Mouse (Mus musculus) yolk sac, embryonic 10.5 days (tissue): Measurements from ENCODE around the gene Dip2c.

Experiments used
- DNase-seq: peaks from one replicate; pipeline ENCODE4 v3.0.0-alpha.2; 2017; ENCODE audit warnings: low spot score

Gene Dip2c

DNA sequence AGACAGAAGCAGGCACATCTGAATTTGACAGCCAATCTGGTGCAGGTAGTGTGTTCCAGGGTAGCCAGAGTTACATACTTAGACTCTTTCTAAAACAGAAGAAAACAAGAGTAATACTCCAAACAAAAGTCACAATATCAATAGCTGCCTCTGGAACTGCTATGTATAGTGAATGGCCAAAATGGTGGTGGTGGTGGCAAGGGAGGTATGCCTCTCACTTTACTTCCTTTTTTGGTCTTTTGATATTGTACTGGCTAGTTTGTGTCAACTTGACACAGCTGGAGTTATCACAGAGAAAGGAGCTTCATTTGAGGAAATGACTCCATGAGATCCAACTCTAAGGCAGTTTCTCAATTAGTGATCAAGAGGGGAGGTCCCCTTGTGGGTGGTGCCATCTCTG, 148.1 kb downstream of the Dip2c start:
- no peak for DNase-seq

DNA sequence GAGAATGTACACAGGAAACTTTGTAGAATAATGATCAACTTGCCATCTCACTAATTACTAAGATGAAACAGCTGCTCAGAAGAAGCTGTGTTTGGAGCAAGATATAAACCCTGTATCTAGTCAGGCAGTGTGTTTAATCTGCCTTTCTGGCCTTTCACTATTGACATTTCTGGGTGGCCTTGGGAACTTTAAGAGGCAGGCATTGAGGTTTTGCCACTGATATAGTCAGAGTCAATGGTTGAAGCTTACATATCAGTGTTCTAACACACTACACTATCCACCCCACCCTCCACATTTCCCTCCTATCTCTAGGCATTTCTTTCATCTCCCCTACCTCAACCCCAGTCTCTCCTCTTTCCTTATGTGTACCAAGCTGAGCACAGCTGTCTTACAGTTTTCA, 149.9 kb downstream of the Dip2c start:
- no peak for DNase-seq

- no peak for DNase-seq
These were observed 150.5 kb downstream of the Dip2c start for GRCm38 (mm10) chr13:9426779-9427178.

GRCm38 (mm10) chr13:9429884-9430283, 153.6 kb downstream of the Dip2c start:
- no peak for DNase-seq

GRCm38 (mm10) chr13:9430724-9431123, 154.4 kb downstream of the Dip2c start:
- no peak for DNase-seq

GRCm38 (mm10) chr13:9431441-9431840, 155.1 kb downstream of the Dip2c start:
- no peak for DNase-seq

DNA sequence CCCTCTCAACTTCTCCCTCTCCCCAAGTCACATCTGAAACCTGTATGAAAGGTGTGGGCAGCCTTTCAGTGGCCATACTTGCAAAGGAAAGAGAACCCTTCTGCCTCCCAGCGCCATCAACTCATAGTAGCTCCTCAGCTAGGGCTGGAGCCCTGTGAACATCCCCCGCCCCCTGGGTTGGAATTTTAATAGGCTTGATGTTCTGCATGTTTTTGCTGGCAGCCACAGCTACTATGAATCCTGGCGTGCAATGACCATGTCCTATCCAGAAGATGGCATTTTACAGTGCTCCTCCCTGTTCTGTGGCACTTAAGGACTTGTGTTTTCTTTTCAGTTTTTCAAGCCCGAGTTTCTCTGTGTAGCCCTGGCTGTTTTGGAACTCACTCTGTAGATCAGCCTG, 166.7 kb downstream of the Dip2c start:
- DNase-seq, result no peak

GRCm38 (mm10) chr13:9445533-9446294, 169.4 kb downstream of the Dip2c start:
- no peak for DNase-seq

- no peak for DNase-seq
These were observed 170.3 kb downstream of the Dip2c start for GRCm38 (mm10) chr13:9446448-9447115.

GRCm38 (mm10) chr13:9450276-9450675, 173.9 kb downstream of the Dip2c start:
- no peak for DNase-seq

DNA sequence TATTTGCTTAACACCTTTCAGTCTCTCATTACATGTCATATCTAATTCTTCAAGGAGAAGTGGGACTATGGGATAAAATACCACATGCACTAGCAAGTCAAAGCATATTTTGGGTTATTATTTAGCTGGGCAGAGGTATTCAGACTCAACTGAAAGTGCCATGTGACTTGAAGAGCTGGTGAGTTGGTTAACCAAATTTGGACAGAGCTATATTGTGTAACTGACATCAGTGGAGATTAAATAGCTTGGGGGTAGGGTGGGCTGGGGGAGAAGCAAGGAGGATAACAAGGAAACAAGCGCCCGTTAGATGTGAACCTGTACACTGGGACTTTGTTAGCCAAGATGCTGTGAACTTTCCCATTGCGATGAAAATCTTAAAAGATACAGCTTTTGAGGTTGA, 175.6 kb downstream of the Dip2c start:
- DNase-seq, result no peak

- peak; percentile 41 for DNase-seq
These were observed 178.3 kb downstream of the Dip2c start for GRCm38 (mm10) chr13:9454426-9455177.

- no peak for DNase-seq
These were observed 179.7 kb downstream of the Dip2c start for GRCm38 (mm10) chr13:9455979-9456378.

GRCm38 (mm10) chr13:9457420-9458308, 181.3 kb downstream of the Dip2c start:
- no peak for DNase-seq

GRCm38 (mm10) chr13:9464457-9464856, 188.1 kb downstream of the Dip2c start:
- no peak for DNase-seq

DNA sequence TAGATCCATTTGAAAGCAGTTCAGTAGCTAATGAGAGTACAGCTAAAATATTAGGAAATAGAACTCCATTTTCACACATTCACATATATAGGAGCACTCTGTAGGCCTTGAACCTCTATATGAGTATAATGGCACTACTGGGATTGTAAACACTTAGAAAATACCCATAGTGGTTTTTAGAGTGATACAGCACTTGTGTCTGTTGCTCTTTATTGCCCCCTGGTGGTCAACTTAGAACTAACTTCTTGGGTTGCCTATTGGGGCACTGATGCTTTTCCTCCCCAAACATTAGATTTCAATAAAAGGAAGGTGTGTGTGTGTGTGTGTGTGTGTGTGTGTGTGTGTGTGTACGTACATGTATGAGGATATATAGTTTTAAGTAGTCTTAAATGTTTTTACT, 190.9 kb downstream of the Dip2c start:
- DNase-seq, result peak; percentile 22

GRCm38 (mm10) chr13:9473383-9473782, 197.1 kb downstream of the Dip2c start:
- no peak for DNase-seq

DNA sequence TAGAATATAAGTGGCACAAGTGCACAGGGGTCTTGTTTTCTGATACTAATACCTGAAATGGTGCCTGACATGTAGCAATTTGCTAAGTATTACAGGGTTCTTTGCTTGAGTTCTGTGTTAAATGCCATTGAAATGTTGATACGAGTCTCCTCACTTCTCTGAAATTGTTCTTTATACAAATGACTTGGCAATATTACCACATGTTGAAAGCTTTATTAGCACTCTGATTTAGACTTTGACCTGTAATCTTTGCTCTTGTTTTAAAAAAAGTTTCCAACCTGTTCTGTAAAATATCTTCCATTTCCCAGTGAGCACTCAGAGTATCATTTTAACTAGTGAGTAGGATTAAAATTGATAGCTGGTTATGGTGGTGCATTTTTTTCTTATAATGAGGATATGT, 205.4 kb downstream of the Dip2c start:
- no peak for DNase-seq

DNA sequence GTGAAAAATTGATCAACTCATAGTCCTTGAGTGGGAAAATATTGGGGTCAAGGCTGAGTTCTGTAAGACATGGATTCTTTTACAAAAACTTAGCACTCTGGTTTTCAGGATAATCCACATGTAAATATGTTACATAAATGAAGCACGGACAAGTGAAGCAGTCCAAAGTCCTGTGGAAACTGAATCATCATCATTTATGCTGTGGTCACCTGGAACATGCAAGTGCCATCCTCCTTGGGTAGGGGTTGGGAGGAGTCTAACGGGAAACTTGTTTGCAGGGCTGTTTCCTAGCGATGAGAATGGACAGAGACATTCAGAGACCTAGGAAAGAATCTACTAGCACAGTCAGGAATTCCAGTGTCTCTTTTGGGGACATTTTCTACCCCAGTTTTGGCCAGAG, 213.4 kb downstream of the Dip2c start:
- DNase-seq, result no peak

GRCm38 (mm10) chr13:9494726-9495125, 218.4 kb downstream of the Dip2c start:
- no peak for DNase-seq

DNA sequence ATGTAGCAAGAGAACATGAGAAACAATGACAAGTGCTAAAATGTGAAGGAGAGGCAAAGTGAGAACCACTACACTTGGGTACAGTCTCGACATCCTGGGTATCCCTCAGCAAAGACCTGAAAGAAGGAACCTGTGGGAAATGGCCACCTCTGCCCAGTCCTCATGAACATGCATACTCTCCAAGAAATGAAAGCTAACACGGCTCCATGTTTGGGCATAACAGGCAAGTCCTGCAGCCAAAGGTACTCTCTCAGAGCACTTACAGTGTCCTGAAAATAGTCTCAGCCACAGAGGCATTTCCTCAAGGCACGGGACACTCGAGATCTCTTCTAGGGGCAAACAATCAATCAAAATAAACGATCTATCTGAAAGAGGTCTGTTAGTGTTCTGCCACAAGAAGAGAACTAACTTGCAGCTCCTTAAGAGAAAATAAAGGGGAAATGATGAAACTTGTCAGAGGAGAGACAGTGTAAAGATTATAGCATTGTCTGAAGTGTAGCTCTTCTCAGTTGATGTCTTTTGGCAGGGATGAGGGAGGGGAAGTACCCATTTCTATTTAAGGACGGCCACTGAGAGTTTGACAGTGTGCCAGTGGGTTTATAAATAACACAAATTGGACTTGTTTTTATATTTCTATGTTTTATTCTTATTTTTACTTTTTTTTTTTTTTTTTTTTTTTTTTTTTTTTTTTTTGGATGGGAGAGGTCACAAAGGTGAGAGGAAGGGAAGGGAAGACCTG, 228.0 kb downstream of the Dip2c start:
- DNase-seq, result no peak
